Mouse (Mus musculus): ENCODE data around the gene Acot7. TPM values are rescaled to one million over a fixed set of nuclear protein-coding genes. Genes with fewer than 3 reads are reported as not detected.

Gene Acot7
- polyA plus RNA-seq, 1 experiment from 2014 or later = 57.3 TPM

- Histone ChIP-seq H3K9ac (no peak overlapping the region), H3K4me2 (no peak overlapping the region), H3K36me3 (no peaks in the 10 kb centered on the region), H3K4me3 (no peak overlapping the region), H3K4me1 (peaks cover 17% of the 10 kb centered on the region), H3K27ac (no peak overlapping the region), H3K9me3 (no peaks in the 10 kb centered on the region), H3K27me3 (peaks cover 70% of the 10 kb centered on the region)
- ATAC-seq (ENCODE audit: insufficient number of reproducible peaks, low FRiP score, low TSS enrichment, low read depth) = no peak
- 94% methylated on average over 2 of the region's 2 CpGs for WGBS
Measured at GRCm38 (mm10) chr4:152136876-152137250, 41.1 kb upstream of the Acot7 start.

- Histone ChIP-seq H3K4me3 (peak overlapping the region; percentile 49), H3K4me1 (peaks cover 9% of the 10 kb centered on the region), H3K9ac (no peak overlapping the region), H3K27me3 (peaks cover 59% of the 10 kb centered on the region), H3K9me3 (no peaks in the 10 kb centered on the region), H3K36me3 (no peaks in the 10 kb centered on the region), H3K4me2 (peak overlapping the region; percentile 82), H3K27ac (no peak overlapping the region)
- peak; percentile 66 for ATAC-seq (ENCODE audit: insufficient number of reproducible peaks, low FRiP score, low TSS enrichment, low read depth)
- WGBS = 3% methylated on average over 50 of the region's 51 CpGs
Measured at GRCm38 (mm10) chr4:152138497-152139260, 39.3 kb upstream of the Acot7 start.

- no peak for ATAC-seq (ENCODE audit: insufficient number of reproducible peaks, low FRiP score, low TSS enrichment, low read depth)
- Histone ChIP-seq H3K4me3 (no peak overlapping the region), H3K27ac (no peak overlapping the region), H3K36me3 (no peaks in the 10 kb centered on the region), H3K4me2 (no peak overlapping the region), H3K4me1 (peaks cover 9% of the 10 kb centered on the region), H3K9ac (no peak overlapping the region), H3K9me3 (no peaks in the 10 kb centered on the region), H3K27me3 (peaks cover 48% of the 10 kb centered on the region)
- WGBS = 29% methylated on average over 6 of the region's 6 CpGs
Measured at GRCm38 (mm10) chr4:152140441-152140840, 37.5 kb upstream of the Acot7 start.

GRCm38 (mm10) chr4:152141521-152142135 lies 36.3 kb upstream of the Acot7 start:
- no peak overlapping the region for H3K27ac ChIP-seq

GRCm38 (mm10) chr4:152143632-152144031 lies 34.3 kb upstream of the Acot7 start:
- Histone ChIP-seq H3K4me2 (no peak overlapping the region), H3K27me3 (peaks cover 39% of the 10 kb centered on the region), H3K27ac (no peak overlapping the region), H3K9me3 (no peaks in the 10 kb centered on the region), H3K4me3 (no peak overlapping the region), H3K9ac (no peak overlapping the region), H3K36me3 (no peaks in the 10 kb centered on the region), H3K4me1 (peaks cover 5% of the 10 kb centered on the region)
- no peak for ATAC-seq (ENCODE audit: insufficient number of reproducible peaks, low FRiP score, low TSS enrichment, low read depth)
- 28% methylated on average over 1 of the region's 1 CpGs for WGBS

More at GRCm38 (mm10) chr4:152141521-152142135, 36.3 kb upstream of the Acot7 start:
- Histone ChIP-seq H3K4me3 (no peak overlapping the region), H3K4me2 (no peak overlapping the region), H3K9me3 (no peaks in the 10 kb centered on the region), H3K27me3 (peaks cover 42% of the 10 kb centered on the region), H3K4me1 (peaks cover 9% of the 10 kb centered on the region), H3K36me3 (no peaks in the 10 kb centered on the region), H3K9ac (no peak overlapping the region)
- WGBS = 74% methylated on average over 8 of the region's 8 CpGs
- ATAC-seq (ENCODE audit: insufficient number of reproducible peaks, low FRiP score, low TSS enrichment, low read depth) = no peak

GRCm38 (mm10) chr4:152145473-152145872 lies 32.5 kb upstream of the Acot7 start:
- H3K4me3 ChIP-seq = no peak overlapping the region
- H3K9me3 ChIP-seq = no peaks in the 10 kb centered on the region
- no peaks in the 10 kb centered on the region for H3K4me1 ChIP-seq
- WGBS = 68% methylated on average over 10 of the region's 10 CpGs
- H3K9ac ChIP-seq = no peak overlapping the region
- no peak for ATAC-seq (ENCODE audit: insufficient number of reproducible peaks, low FRiP score, low TSS enrichment, low read depth)
- H3K4me2 ChIP-seq = no peak overlapping the region
- no peaks in the 10 kb centered on the region for H3K36me3 ChIP-seq
- no peak overlapping the region for H3K27ac ChIP-seq
- peaks cover 45% of the 10 kb centered on the region for H3K27me3 ChIP-seq

- H3K27me3 ChIP-seq = peaks cover 45% of the 10 kb centered on the region
- WGBS = 49% methylated on average over 11 of the region's 11 CpGs
Measured at GRCm38 (mm10) chr4:152146033-152146827, 31.7 kb upstream of the Acot7 start.

GRCm38 (mm10) chr4:152150546-152150945 lies 27.4 kb upstream of the Acot7 start:
- no peak overlapping the region for H3K4me2 ChIP-seq
- H3K27ac ChIP-seq = no peak overlapping the region
- no peaks in the 10 kb centered on the region for H3K9me3 ChIP-seq
- H3K4me3 ChIP-seq = no peak overlapping the region
- no peak overlapping the region for H3K9ac ChIP-seq
- peaks cover 17% of the 10 kb centered on the region for H3K4me1 ChIP-seq
- WGBS = 79% methylated on average over 4 of the region's 4 CpGs
- H3K27me3 ChIP-seq = peaks cover 76% of the 10 kb centered on the region
- no peaks in the 10 kb centered on the region for H3K36me3 ChIP-seq
- ATAC-seq (ENCODE audit: insufficient number of reproducible peaks, low FRiP score, low TSS enrichment, low read depth) = no peak

More at GRCm38 (mm10) chr4:152146033-152146827, 31.7 kb upstream of the Acot7 start:
- Histone ChIP-seq H3K4me3 (no peak overlapping the region), H3K4me2 (no peak overlapping the region), H3K4me1 (no peaks in the 10 kb centered on the region), H3K36me3 (no peaks in the 10 kb centered on the region), H3K9me3 (no peaks in the 10 kb centered on the region), H3K9ac (no peak overlapping the region), H3K27ac (no peak overlapping the region)
- no peak for ATAC-seq (ENCODE audit: insufficient number of reproducible peaks, low FRiP score, low TSS enrichment, low read depth)

GRCm38 (mm10) chr4:152151451-152151965 lies 26.4 kb upstream of the Acot7 start:
- H3K27ac ChIP-seq = no peak overlapping the region
- H3K27me3 ChIP-seq = peaks cover 72% of the 10 kb centered on the region
- H3K36me3 ChIP-seq = no peaks in the 10 kb centered on the region
- peak overlapping the region; percentile 53 for H3K4me2 ChIP-seq
- no peaks in the 10 kb centered on the region for H3K9me3 ChIP-seq
- H3K9ac ChIP-seq = no peak overlapping the region
- no peak for ATAC-seq (ENCODE audit: insufficient number of reproducible peaks, low FRiP score, low TSS enrichment, low read depth)
- 23% methylated on average over 7 of the region's 7 CpGs for WGBS
- H3K4me1 ChIP-seq = peaks cover 17% of the 10 kb centered on the region
- peak overlapping the region; percentile 37 for H3K4me3 ChIP-seq

- Histone ChIP-seq H3K9ac (no peak within 1 kb of the TSS), H3K4me1 (peaks cover 17% of the 10 kb centered on the region), H3K36me3 (no peaks in the 10 kb centered on the region), H3K27me3 (peaks cover 70% of the 10 kb centered on the region), H3K9me3 (no peaks in the 10 kb centered on the region), H3K4me2 (peak within 1 kb of the TSS; percentile 53), H3K27ac (no peak within 1 kb of the TSS), H3K4me3 (peak within 1 kb of the TSS; percentile 37)
- ATAC-seq (ENCODE audit: insufficient number of reproducible peaks, low FRiP score, low TSS enrichment, low read depth) = peak; percentile 59; the same call in 1 of the 2 replicates
- under 1% methylated on average over 57 of the region's 57 CpGs for WGBS
Measured at GRCm38 (mm10) chr4:152151966-152152544, 25.9 kb upstream of the Acot7 start, which contains the start of gene Espn. Espn (minus strand) TSS chr4:152152371.

- Histone ChIP-seq H3K9ac (no peak overlapping the region), H3K36me3 (no peaks in the 10 kb centered on the region), H3K9me3 (no peaks in the 10 kb centered on the region), H3K4me2 (peak overlapping the region; percentile 39), H3K27ac (no peak overlapping the region), H3K4me3 (peak overlapping the region; percentile 18), H3K4me1 (peaks cover 26% of the 10 kb centered on the region), H3K27me3 (peaks cover 85% of the 10 kb centered on the region)
- 3% methylated on average over 23 of the region's 23 CpGs for whole genome bisulfite sequencing
- no peak for ATAC-seq (ENCODE audit: insufficient number of reproducible peaks, low FRiP score, low TSS enrichment, low read depth)
Measured at GRCm38 (mm10) chr4:152153771-152154177, 24.2 kb upstream of the Acot7 start.

All from limb, embryonic 15.5 days (tissue).